Mouse (Mus musculus): Measurements from ENCODE around the gene Zfp697. TPM values are rescaled to one million over a fixed set of nuclear protein-coding genes. Genes with fewer than 3 reads are reported as not detected.

Gene Zfp697
- polyA plus RNA-seq, 1 experiment from 2014 or later = 9.5 TPM

- no peak overlapping the region for H3K4me3 ChIP-seq (ENCODE audit: low read depth, low read length)
- no peaks in the 10 kb centered on the region for H3K36me3 ChIP-seq (ENCODE audit: control insufficient read depth, insufficient read depth, low read length)
- H3K27ac ChIP-seq (ENCODE audit: low read depth, low read length) = no peak overlapping the region
- peak; percentile 50; the same call in 1 of the 2 replicates for ATAC-seq (ENCODE audit: low FRiP score)
- no peaks in the 10 kb centered on the region for H3K4me1 ChIP-seq (ENCODE audit: control insufficient read depth, insufficient read depth, low read length)
- H3K27me3 ChIP-seq (ENCODE audit: control insufficient read depth, insufficient read depth, low read length) = no peaks in the 10 kb centered on the region
- no peak overlapping the region for H3K9ac ChIP-seq (ENCODE audit: low read length)
- DNase-seq (ENCODE audit: low spot score, missing footprints) = no peak
- H3K9me3 ChIP-seq (ENCODE audit: control insufficient read depth, low read length) = no peaks in the 10 kb centered on the region
- 35% methylated on average over 2 of the region's 2 CpGs for WGBS
- H3K4me2 ChIP-seq = no peak overlapping the region
Observed at GRCm38 (mm10) chr3:98362753-98363152, 19.5 kb upstream of the Zfp697 start.

DNA sequence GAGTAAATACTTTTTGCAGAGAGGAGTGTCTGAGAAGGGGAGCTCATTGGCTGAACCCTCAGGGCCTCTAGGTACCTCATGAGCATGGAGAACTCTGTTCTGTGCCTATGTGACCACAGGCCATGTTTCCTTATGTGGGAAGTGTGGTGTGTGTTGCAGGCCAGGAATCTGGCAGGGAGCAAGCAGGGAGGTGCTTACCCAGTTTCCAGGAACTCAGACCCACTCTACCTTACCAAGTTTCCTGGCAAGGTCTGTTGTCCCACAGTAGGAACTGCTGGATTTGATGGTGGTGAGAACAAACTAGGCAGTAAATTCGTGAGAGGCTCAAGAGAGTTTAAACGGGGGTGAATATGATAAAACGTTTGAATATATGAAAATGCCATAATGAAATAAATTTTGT is 16.2 kb upstream of the Zfp697 start:
- Histone ChIP-seq H3K4me2 (no peak overlapping the region), H3K27me3 (ENCODE audit: control insufficient read depth, insufficient read depth, low read length) (no peaks in the 10 kb centered on the region), H3K9ac (ENCODE audit: low read length) (no peak overlapping the region), H3K27ac (ENCODE audit: low read depth, low read length) (no peak overlapping the region), H3K36me3 (ENCODE audit: control insufficient read depth, insufficient read depth, low read length) (no peaks in the 10 kb centered on the region), H3K9me3 (ENCODE audit: control insufficient read depth, low read length) (no peaks in the 10 kb centered on the region), H3K4me3 (ENCODE audit: low read depth, low read length) (no peak overlapping the region), H3K4me1 (ENCODE audit: control insufficient read depth, insufficient read depth, low read length) (no peaks in the 10 kb centered on the region)
- ATAC-seq (ENCODE audit: low FRiP score) (no peak), DNase-seq (ENCODE audit: low spot score, missing footprints) (no peak)
- 85% methylated on average over 3 of the region's 3 CpGs for WGBS

DNA sequence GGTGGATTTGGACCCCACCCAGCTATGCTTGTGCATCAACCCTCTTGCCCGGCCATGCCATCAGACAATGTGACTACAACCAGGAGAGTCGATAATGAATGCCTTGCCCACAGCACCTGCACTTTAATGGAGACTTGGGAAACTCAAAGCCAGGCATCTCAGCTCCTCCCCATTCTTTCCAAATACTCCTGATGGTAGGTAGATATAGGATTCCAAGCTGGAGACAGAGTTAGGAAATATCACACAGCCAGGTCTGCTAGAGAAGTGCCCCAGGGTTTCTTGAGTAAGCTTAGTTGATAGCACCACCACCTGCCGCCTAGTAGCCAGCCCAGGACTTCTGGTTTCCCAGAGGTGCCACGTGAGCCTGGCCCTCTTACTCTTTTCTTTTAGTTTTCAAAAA is 15.4 kb upstream of the Zfp697 start:
- H3K4me2 ChIP-seq = no peak overlapping the region
- ATAC-seq (ENCODE audit: low FRiP score) (no peak), DNase-seq (ENCODE audit: low spot score, missing footprints) (no peak)
- H3K9ac ChIP-seq (ENCODE audit: low read length) = no peak overlapping the region
- no peak overlapping the region for H3K27ac ChIP-seq (ENCODE audit: low read depth, low read length)
- no peaks in the 10 kb centered on the region for H3K4me1 ChIP-seq (ENCODE audit: control insufficient read depth, insufficient read depth, low read length)
- H3K27me3 ChIP-seq (ENCODE audit: control insufficient read depth, insufficient read depth, low read length) = no peaks in the 10 kb centered on the region
- H3K36me3 ChIP-seq (ENCODE audit: control insufficient read depth, insufficient read depth, low read length) = no peaks in the 10 kb centered on the region
- peaks cover 5% of the 10 kb centered on the region; the same call in 1 of the 2 replicates for H3K9me3 ChIP-seq (ENCODE audit: control insufficient read depth, low read length)
- H3K4me3 ChIP-seq (ENCODE audit: low read depth, low read length) = no peak overlapping the region
- 82% methylated on average over 4 of the region's 4 CpGs for WGBS

- Histone ChIP-seq H3K9me3 (ENCODE audit: control insufficient read depth, low read length) (peaks cover 5% of the 10 kb centered on the region; the same call in 1 of the 2 replicates), H3K36me3 (ENCODE audit: control insufficient read depth, insufficient read depth, low read length) (no peaks in the 10 kb centered on the region), H3K4me3 (ENCODE audit: low read depth, low read length) (no peak overlapping the region), H3K27ac (ENCODE audit: low read depth, low read length) (no peak overlapping the region), H3K4me1 (ENCODE audit: control insufficient read depth, insufficient read depth, low read length) (no peaks in the 10 kb centered on the region), H3K9ac (ENCODE audit: low read length) (no peak overlapping the region), H3K27me3 (ENCODE audit: control insufficient read depth, insufficient read depth, low read length) (no peaks in the 10 kb centered on the region), H3K4me2 (no peak overlapping the region)
- no peak for DNase-seq (ENCODE audit: low spot score, missing footprints)
- WGBS = 80% methylated on average over 4 of the region's 4 CpGs
- no peak for ATAC-seq (ENCODE audit: low FRiP score)
Observed at GRCm38 (mm10) chr3:98368283-98368682, 14.0 kb upstream of the Zfp697 start.

DNA sequence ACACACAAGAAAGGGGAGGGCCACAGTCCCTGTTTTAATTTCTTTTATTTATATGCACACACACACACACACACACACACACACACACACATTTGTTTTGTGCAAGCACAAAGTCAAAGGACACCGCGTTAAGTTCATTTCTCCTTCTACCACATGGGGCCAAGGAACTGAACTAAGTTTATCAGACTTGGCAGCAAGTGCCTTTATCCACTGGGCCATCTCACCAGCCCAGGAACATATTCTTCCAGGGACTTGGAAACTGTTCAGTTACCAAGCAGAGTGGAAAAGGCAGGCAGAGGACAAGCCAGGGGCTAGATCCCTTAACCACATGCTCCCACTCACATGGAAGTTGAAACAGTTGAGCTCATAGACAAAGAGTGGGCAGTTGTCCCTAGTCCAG is 13.5 kb upstream of the Zfp697 start:
- H3K4me1 ChIP-seq (ENCODE audit: control insufficient read depth, insufficient read depth, low read length) = no peaks in the 10 kb centered on the region
- DNase-seq (ENCODE audit: low spot score, missing footprints) = no peak
- H3K4me3 ChIP-seq (ENCODE audit: low read depth, low read length) = no peak overlapping the region
- H3K27ac ChIP-seq (ENCODE audit: low read depth, low read length) = no peak overlapping the region
- H3K27me3 ChIP-seq (ENCODE audit: control insufficient read depth, insufficient read depth, low read length) = no peaks in the 10 kb centered on the region
- 94% methylated on average over 2 of the region's 2 CpGs for WGBS
- peaks cover 5% of the 10 kb centered on the region; the same call in 1 of the 2 replicates for H3K9me3 ChIP-seq (ENCODE audit: control insufficient read depth, low read length)
- H3K4me2 ChIP-seq = no peak overlapping the region
- ATAC-seq (ENCODE audit: low FRiP score) = no peak
- no peaks in the 10 kb centered on the region for H3K36me3 ChIP-seq (ENCODE audit: control insufficient read depth, insufficient read depth, low read length)
- H3K9ac ChIP-seq (ENCODE audit: low read length) = no peak overlapping the region

DNA sequence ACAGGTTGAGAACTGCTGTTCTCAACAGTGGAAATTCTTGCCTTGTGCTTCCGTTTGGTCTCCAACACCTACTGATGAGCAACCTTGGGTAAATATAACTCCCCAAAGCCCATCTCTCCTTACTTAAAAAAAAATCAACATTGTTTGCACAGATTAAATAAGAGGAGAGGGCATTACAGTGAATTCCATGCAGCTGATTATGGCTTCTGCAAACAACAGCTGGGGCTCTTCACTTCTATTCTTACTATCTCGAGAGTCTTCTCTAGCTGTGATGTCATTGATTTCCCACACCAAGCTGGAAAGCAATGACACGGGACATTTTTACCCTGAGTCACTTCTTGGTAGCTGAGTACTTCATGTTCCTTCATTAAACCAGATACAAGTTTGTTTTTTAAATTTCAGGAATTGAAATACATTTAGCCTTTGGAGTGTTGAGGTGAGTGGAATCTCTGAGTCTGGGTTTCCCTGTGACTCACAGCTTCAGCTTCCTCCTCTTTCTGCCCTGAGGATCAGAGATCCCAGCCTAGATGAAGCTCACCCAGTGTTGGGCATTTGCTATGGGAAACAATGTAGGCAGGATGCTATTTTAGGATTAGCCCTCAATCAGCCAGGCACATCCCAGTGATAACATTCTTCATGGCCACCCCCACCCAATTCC is 8.1 kb upstream of the Zfp697 start:
- no peaks in the 10 kb centered on the region for H3K27me3 ChIP-seq (ENCODE audit: control insufficient read depth, insufficient read depth, low read length)
- no peak for DNase-seq (ENCODE audit: low spot score, missing footprints)
- peaks cover 5% of the 10 kb centered on the region; the same call in 1 of the 2 replicates for H3K9me3 ChIP-seq (ENCODE audit: control insufficient read depth, low read length)
- no peak for ATAC-seq (ENCODE audit: low FRiP score)
- no peak overlapping the region for H3K4me2 ChIP-seq
- no peak overlapping the region for H3K27ac ChIP-seq (ENCODE audit: low read depth, low read length)
- no peaks in the 10 kb centered on the region for H3K36me3 ChIP-seq (ENCODE audit: control insufficient read depth, insufficient read depth, low read length)
- H3K4me1 ChIP-seq (ENCODE audit: control insufficient read depth, insufficient read depth, low read length) = no peaks in the 10 kb centered on the region
- no peak overlapping the region for H3K9ac ChIP-seq (ENCODE audit: low read length)
- H3K4me3 ChIP-seq (ENCODE audit: low read depth, low read length) = no peak overlapping the region
- 75% methylated on average over 3 of the region's 3 CpGs for WGBS

DNA sequence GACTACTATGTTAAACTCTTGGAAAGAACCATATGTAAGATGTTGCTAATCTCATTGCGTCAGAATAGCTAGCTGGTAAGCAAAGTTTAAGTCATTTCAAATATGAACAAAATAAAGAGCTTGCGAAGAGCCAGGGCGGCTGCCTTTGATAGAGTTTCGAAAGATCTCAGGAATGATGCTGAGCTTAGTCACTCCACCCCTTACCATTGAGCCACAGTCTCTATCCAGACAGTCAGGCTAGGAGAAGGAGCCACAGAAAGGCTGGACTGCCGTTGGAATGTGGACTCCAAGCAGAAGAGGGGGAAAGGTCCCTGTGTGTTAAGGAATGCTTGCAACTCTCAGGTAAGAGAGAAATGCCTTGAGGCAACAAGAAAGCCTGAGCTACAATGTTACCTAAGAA is 7.3 kb upstream of the Zfp697 start:
- Histone ChIP-seq H3K27ac (ENCODE audit: low read depth, low read length) (no peak overlapping the region), H3K9me3 (ENCODE audit: control insufficient read depth, low read length) (peaks cover 5% of the 10 kb centered on the region; the same call in 1 of the 2 replicates), H3K9ac (ENCODE audit: low read length) (no peak overlapping the region), H3K4me2 (no peak overlapping the region), H3K4me1 (ENCODE audit: control insufficient read depth, insufficient read depth, low read length) (no peaks in the 10 kb centered on the region), H3K27me3 (ENCODE audit: control insufficient read depth, insufficient read depth, low read length) (no peaks in the 10 kb centered on the region), H3K36me3 (ENCODE audit: control insufficient read depth, insufficient read depth, low read length) (no peaks in the 10 kb centered on the region), H3K4me3 (ENCODE audit: low read depth, low read length) (no peak overlapping the region)
- no peak for ATAC-seq (ENCODE audit: low FRiP score)
- 88% methylated on average over 5 of the region's 5 CpGs for WGBS
- DNase-seq (ENCODE audit: low spot score, missing footprints) = no peak

- H3K27ac ChIP-seq (ENCODE audit: low read depth, low read length) = no peak overlapping the region
- H3K9ac ChIP-seq (ENCODE audit: low read length) = no peak overlapping the region
- H3K36me3 ChIP-seq (ENCODE audit: control insufficient read depth, insufficient read depth, low read length) = no peaks in the 10 kb centered on the region
- no peak for DNase-seq (ENCODE audit: low spot score, missing footprints)
- peaks cover 6% of the 10 kb centered on the region for H3K4me1 ChIP-seq (ENCODE audit: control insufficient read depth, insufficient read depth, low read length)
- no peaks in the 10 kb centered on the region for H3K27me3 ChIP-seq (ENCODE audit: control insufficient read depth, insufficient read depth, low read length)
- no peak overlapping the region for H3K4me2 ChIP-seq
- WGBS = 96% methylated on average over 4 of the region's 4 CpGs
- no peaks in the 10 kb centered on the region for H3K9me3 ChIP-seq (ENCODE audit: control insufficient read depth, low read length)
- H3K4me3 ChIP-seq (ENCODE audit: low read depth, low read length) = no peak overlapping the region
- no peak for ATAC-seq (ENCODE audit: low FRiP score)
Observed at GRCm38 (mm10) chr3:98378267-98378666, 4.0 kb upstream of the Zfp697 start.

DNA sequence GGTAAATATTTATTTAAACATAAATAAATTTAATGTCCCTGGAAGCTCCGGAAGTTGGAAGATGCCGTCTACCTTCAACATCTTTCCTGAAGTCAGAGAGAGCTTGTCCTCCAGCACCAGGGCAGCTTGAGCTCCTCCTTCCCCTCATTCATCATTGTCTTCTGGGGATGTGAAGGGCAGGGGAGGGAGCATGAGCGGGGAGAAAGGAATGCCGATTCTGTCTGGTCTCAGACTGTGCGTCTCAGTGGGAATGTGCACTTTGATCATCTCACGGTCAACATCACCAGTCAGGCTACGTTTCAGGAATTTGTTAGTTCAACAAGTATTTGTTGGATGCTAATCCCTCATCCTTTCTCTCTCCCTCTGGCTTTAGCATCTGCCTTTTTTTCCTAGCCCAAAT is 3.0 kb upstream of the Zfp697 start:
- no peak for DNase-seq (ENCODE audit: low spot score, missing footprints)
- no peak overlapping the region for H3K4me3 ChIP-seq (ENCODE audit: low read depth, low read length)
- no peak overlapping the region for H3K4me2 ChIP-seq
- H3K27ac ChIP-seq (ENCODE audit: low read depth, low read length) = no peak overlapping the region
- no peak overlapping the region for H3K9ac ChIP-seq (ENCODE audit: low read length)
- H3K27me3 ChIP-seq (ENCODE audit: control insufficient read depth, insufficient read depth, low read length) = no peaks in the 10 kb centered on the region
- WGBS = 28% methylated on average over 7 of the region's 7 CpGs
- H3K9me3 ChIP-seq (ENCODE audit: control insufficient read depth, low read length) = no peaks in the 10 kb centered on the region
- peaks cover 10% of the 10 kb centered on the region for H3K4me1 ChIP-seq (ENCODE audit: control insufficient read depth, insufficient read depth, low read length)
- H3K36me3 ChIP-seq (ENCODE audit: control insufficient read depth, insufficient read depth, low read length) = no peaks in the 10 kb centered on the region
- no peak for ATAC-seq (ENCODE audit: low FRiP score)

Data from midbrain, embryonic 11.5 days (tissue).